Mouse (Mus musculus): Measurements from ENCODE around the gene Scml4. TPM values are rescaled to one million over a fixed set of nuclear protein-coding genes. Genes with fewer than 3 reads are reported as not detected.

Scml4 gene
- polyA plus RNA-seq, 1 experiment = 2.3 TPM

DNA sequence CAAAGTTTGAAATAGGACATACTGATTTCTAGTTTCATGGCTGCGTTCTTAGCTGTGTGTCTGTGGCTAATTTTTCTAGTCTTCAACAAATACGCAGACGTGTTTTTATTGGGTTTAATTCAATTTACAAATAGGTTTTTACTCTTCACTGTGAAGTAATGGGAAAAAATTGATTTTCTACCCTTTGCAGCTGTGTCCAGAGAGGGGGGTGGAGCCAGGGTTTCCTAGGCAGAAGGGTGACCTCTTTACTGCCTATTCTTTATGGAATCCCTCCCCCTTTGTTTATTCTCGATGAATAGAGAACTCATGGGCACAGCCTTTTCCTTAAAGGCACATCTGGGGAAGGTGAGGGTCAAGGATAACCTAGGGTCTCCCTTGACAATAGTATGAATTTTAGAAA lies 98.5 kb downstream of the Scml4 start:
- no peak overlapping the region for H3K4me3 ChIP-seq (ENCODE audit: insufficient read depth, poor library complexity, severe bottlenecking)
- no peaks in the 10 kb centered on the region for H3K79me3 ChIP-seq (ENCODE audit: low read depth)
- no peak for TF ChIP-seq CTCF (IDR thresholded peaks at IDR 0.05; ENCODE audit: control insufficient read depth, insufficient read depth, insufficient read length)
- TF ChIP-seq USF1 (IDR thresholded peaks at IDR 0.05; ENCODE audit: low read depth) = no peak
- no peak for TF ChIP-seq MYOG (IDR thresholded peaks at IDR 0.05; ENCODE audit: control insufficient read depth, extremely low read depth, insufficient read length)
- no peak for TF ChIP-seq MYOD1 (IDR thresholded peaks at IDR 0.05; ENCODE audit: control insufficient read depth, insufficient read length, low read depth)
- TF ChIP-seq MAX (IDR thresholded peaks at IDR 0.05) = no peak
- no peak for TF ChIP-seq FOSL1 (IDR thresholded peaks at IDR 0.05; ENCODE audit: insufficient read depth, low read length, poor library complexity, severe bottlenecking)
- TF ChIP-seq CEBPB (IDR thresholded peaks at IDR 0.05; ENCODE audit: low read depth) = no peak

DNA sequence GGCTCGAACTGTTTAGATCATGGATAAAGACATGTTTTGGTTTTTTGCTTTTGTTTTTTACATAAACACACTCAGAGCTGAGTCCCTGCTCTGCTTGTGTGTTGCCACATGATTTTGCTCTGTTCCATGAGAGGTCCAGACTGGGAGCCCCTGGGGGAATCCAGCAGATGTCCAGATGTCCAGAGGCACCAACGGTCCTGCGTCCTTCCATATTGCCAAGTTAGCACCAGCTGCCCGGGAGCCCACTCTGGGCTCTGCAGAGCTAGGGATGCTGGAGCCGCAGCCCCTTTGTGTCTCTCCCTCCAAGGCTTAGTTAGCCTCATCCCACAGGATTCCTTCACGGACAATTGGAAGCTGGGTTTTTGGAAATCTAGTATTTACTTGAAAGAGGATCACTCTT lies 101.6 kb downstream of the Scml4 start:
- TF ChIP-seq CTCF (IDR thresholded peaks at IDR 0.05; ENCODE audit: control insufficient read depth, insufficient read depth, insufficient read length) = no peak
- no peak for TF ChIP-seq FOSL1 (IDR thresholded peaks at IDR 0.05; ENCODE audit: insufficient read depth, low read length, poor library complexity, severe bottlenecking)
- TF ChIP-seq MYOD1 (IDR thresholded peaks at IDR 0.05; ENCODE audit: control insufficient read depth, insufficient read length, low read depth) = no peak
- TF ChIP-seq USF1 (IDR thresholded peaks at IDR 0.05; ENCODE audit: low read depth) = no peak
- TF ChIP-seq MYOG (IDR thresholded peaks at IDR 0.05; ENCODE audit: control insufficient read depth, extremely low read depth, insufficient read length) = no peak
- no peak for TF ChIP-seq CEBPB (IDR thresholded peaks at IDR 0.05; ENCODE audit: low read depth)
- no peak for TF ChIP-seq MAX (IDR thresholded peaks at IDR 0.05)
- Histone ChIP-seq H3K36me3 (ENCODE audit: control insufficient read depth, insufficient read depth) (no peaks in the 10 kb centered on the region), H3ac (ENCODE audit: control insufficient read depth, insufficient read length, low read depth) (no peak overlapping the region), H3K79me2 (ENCODE audit: control insufficient read depth, insufficient read depth) (no peaks in the 10 kb centered on the region), H3K27me3 (ENCODE audit: control insufficient read depth, insufficient read depth, insufficient read length) (no peaks in the 10 kb centered on the region), H3K4me3 (ENCODE audit: insufficient read depth, poor library complexity, severe bottlenecking) (no peak overlapping the region), H3K79me3 (ENCODE audit: low read depth) (no peaks in the 10 kb centered on the region)

More for the DNA sequence above, 98.5 kb downstream of the Scml4 start:
- Histone ChIP-seq H3ac (ENCODE audit: control insufficient read depth, insufficient read length, low read depth) (no peak overlapping the region), H3K79me2 (ENCODE audit: control insufficient read depth, insufficient read depth) (no peaks in the 10 kb centered on the region), H3K36me3 (ENCODE audit: control insufficient read depth, insufficient read depth) (no peaks in the 10 kb centered on the region), H3K27me3 (ENCODE audit: control insufficient read depth, insufficient read depth, insufficient read length) (no peaks in the 10 kb centered on the region)

DNA sequence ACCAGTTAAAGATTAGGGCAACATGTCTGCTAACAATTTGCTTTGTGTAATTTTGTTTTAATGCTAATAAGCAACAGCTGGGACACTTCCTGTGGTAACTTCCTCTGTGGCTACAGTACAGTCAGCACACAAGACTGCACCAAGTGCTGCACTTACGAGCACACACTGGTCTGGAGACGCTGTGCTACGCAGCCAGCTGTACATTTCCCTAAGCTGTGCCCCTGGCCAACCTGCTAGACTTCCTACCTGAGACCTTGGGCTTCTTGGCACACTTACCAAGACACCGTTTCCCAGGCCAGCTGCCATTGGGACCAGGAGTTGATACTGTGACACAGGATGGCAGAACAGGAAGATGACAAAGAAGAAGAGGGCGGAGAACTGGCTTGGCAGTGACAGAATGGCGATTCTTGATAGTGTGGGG lies 102.0 kb downstream of the Scml4 start:
- Histone ChIP-seq H3K79me2 (ENCODE audit: control insufficient read depth, insufficient read depth) (no peaks in the 10 kb centered on the region), H3K36me3 (ENCODE audit: control insufficient read depth, insufficient read depth) (no peaks in the 10 kb centered on the region), H3K27me3 (ENCODE audit: control insufficient read depth, insufficient read depth, insufficient read length) (no peaks in the 10 kb centered on the region), H3K4me3 (ENCODE audit: insufficient read depth, poor library complexity, severe bottlenecking) (no peak overlapping the region), H3K79me3 (ENCODE audit: low read depth) (no peaks in the 10 kb centered on the region), H3ac (ENCODE audit: control insufficient read depth, insufficient read length, low read depth) (no peak overlapping the region)
- no peak for TF ChIP-seq MYOD1 (IDR thresholded peaks at IDR 0.05; ENCODE audit: control insufficient read depth, insufficient read length, low read depth)
- no peak for TF ChIP-seq FOSL1 (IDR thresholded peaks at IDR 0.05; ENCODE audit: insufficient read depth, low read length, poor library complexity, severe bottlenecking)
- no peak for TF ChIP-seq CTCF (IDR thresholded peaks at IDR 0.05; ENCODE audit: control insufficient read depth, insufficient read depth, insufficient read length)
- TF ChIP-seq CEBPB (IDR thresholded peaks at IDR 0.05; ENCODE audit: low read depth) = no peak
- no peak for TF ChIP-seq USF1 (IDR thresholded peaks at IDR 0.05; ENCODE audit: low read depth)
- TF ChIP-seq MYOG (IDR thresholded peaks at IDR 0.05; ENCODE audit: control insufficient read depth, extremely low read depth, insufficient read length) = no peak
- TF ChIP-seq MAX (IDR thresholded peaks at IDR 0.05) = no peak

DNA sequence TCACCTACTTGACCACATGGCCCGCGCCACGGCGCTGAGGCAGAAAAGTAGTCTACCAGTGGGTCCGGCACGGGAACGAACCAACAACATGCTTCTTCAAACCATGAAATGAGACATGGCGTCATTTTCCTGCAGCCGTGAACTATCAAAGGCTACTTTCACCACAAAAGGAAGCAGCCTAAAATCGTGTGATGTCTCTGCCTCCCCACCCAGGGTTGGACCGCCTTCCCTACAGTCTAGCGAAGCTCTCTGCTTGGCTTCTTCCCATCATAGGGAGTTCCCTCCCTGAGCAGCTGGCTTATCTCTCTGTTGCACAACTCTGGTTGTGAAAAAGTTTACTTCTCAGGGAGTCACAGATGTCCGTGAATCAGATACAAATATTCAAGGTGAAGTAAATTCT lies 102.5 kb downstream of the Scml4 start:
- no peaks in the 10 kb centered on the region for H3K79me3 ChIP-seq (ENCODE audit: low read depth)
- no peak overlapping the region for H3K4me3 ChIP-seq (ENCODE audit: insufficient read depth, poor library complexity, severe bottlenecking)
- TF ChIP-seq MAX (IDR thresholded peaks at IDR 0.05) = no peak
- no peak for TF ChIP-seq MYOD1 (IDR thresholded peaks at IDR 0.05; ENCODE audit: control insufficient read depth, insufficient read length, low read depth)
- TF ChIP-seq FOSL1 (IDR thresholded peaks at IDR 0.05; ENCODE audit: insufficient read depth, low read length, poor library complexity, severe bottlenecking) = no peak
- TF ChIP-seq CTCF (IDR thresholded peaks at IDR 0.05; ENCODE audit: control insufficient read depth, insufficient read depth, insufficient read length) = no peak
- no peak for TF ChIP-seq USF1 (IDR thresholded peaks at IDR 0.05; ENCODE audit: low read depth)
- no peak for TF ChIP-seq CEBPB (IDR thresholded peaks at IDR 0.05; ENCODE audit: low read depth)
- TF ChIP-seq MYOG (IDR thresholded peaks at IDR 0.05; ENCODE audit: control insufficient read depth, extremely low read depth, insufficient read length) = no peak
- H3K27me3 ChIP-seq (ENCODE audit: control insufficient read depth, insufficient read depth, insufficient read length) = no peaks in the 10 kb centered on the region
- H3K79me2 ChIP-seq (ENCODE audit: control insufficient read depth, insufficient read depth) = no peaks in the 10 kb centered on the region
- H3ac ChIP-seq (ENCODE audit: control insufficient read depth, insufficient read length, low read depth) = no peak overlapping the region
- H3K36me3 ChIP-seq (ENCODE audit: control insufficient read depth, insufficient read depth) = no peaks in the 10 kb centered on the region

DNA sequence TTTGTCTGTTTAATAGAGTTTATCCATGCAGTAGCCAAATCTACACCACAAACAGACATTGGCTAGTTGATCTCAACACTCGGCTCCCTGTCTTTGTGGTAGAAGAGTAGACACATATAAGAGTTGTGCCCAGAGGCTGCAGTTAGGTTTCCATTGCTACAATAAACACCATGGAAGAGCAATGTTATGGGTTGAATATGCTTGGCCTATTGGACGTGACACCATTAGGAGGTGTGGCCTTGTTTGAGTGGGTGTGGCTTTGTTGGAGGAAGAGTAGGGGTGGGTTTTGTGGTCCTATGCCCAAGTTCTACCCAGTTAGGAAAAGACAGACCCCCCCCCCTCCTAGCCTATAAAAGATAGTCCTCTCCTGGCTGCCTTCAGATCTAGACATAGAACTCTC lies 102.9 kb downstream of the Scml4 start:
- no peak for TF ChIP-seq MAX (IDR thresholded peaks at IDR 0.05)
- no peak for TF ChIP-seq MYOG (IDR thresholded peaks at IDR 0.05; ENCODE audit: control insufficient read depth, extremely low read depth, insufficient read length)
- H3ac ChIP-seq (ENCODE audit: control insufficient read depth, insufficient read length, low read depth) = no peak overlapping the region
- H3K79me2 ChIP-seq (ENCODE audit: control insufficient read depth, insufficient read depth) = no peaks in the 10 kb centered on the region
- H3K4me3 ChIP-seq (ENCODE audit: insufficient read depth, poor library complexity, severe bottlenecking) = no peak overlapping the region
- H3K79me3 ChIP-seq (ENCODE audit: low read depth) = no peaks in the 10 kb centered on the region
- no peaks in the 10 kb centered on the region for H3K27me3 ChIP-seq (ENCODE audit: control insufficient read depth, insufficient read depth, insufficient read length)
- H3K36me3 ChIP-seq (ENCODE audit: control insufficient read depth, insufficient read depth) = no peaks in the 10 kb centered on the region

DNA sequence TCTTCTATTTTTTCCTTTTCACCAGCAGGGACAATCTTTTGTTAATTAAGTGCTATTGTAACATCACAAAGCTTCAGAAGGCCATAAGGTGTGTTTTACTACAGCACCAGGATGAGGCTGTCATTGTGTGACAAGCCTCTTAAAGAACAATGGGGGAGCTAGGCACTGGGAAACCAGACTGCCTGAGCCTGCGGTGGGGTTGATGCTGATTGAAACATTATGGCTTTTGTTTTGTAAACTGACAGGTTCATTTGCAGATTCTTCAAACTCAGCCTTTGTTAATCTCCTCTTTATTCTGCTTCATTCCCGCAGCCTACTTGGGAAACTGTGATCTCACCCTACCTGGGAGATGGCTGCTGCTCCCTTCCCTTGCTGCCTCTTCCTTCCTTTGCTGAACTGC lies 108.2 kb downstream of the Scml4 start:
- H3K27me3 ChIP-seq (ENCODE audit: control insufficient read depth, insufficient read depth, insufficient read length) = no peaks in the 10 kb centered on the region
- no peaks in the 10 kb centered on the region for H3K79me3 ChIP-seq (ENCODE audit: low read depth)
- TF ChIP-seq FOSL1 (IDR thresholded peaks at IDR 0.05; ENCODE audit: insufficient read depth, low read length, poor library complexity, severe bottlenecking) (no peak), USF1 (IDR thresholded peaks at IDR 0.05; ENCODE audit: low read depth) (no peak)
- no peaks in the 10 kb centered on the region for H3K79me2 ChIP-seq (ENCODE audit: control insufficient read depth, insufficient read depth)
- H3K4me3 ChIP-seq (ENCODE audit: insufficient read depth, poor library complexity, severe bottlenecking) = no peak overlapping the region
- H3K36me3 ChIP-seq (ENCODE audit: control insufficient read depth, insufficient read depth) = no peaks in the 10 kb centered on the region
- H3ac ChIP-seq (ENCODE audit: control insufficient read depth, insufficient read length, low read depth) = no peak overlapping the region

Data from C2C12 (cell line).